Mouse (Mus musculus) MEL (cell line): Measurements from ENCODE around the gene Lcn9.

ENCODE experiments used
- CHD2 ChIP-seq: IDR thresholded peaks from 2 replicates; pipeline ENCODE4 v1.6.1; 2011; ENCODE audit warnings: low read length, improper control_type of control experiment
- CTCF ChIP-seq, 3 experiments: IDR thresholded peaks in 2 of 3; conservative IDR thresholded peaks in 1 of 3; 2 replicates each; pipeline ENCODE4 v1.5.1; 2011 to 2012; ENCODE audit warnings: low read length in 3 of 3, low read depth in 2 of 3, mild to moderate bottlenecking in 2 of 3, improper control_type of control experiment in 1 of 3, inconsistent platforms in 1 of 3, mixed read lengths in 1 of 3, moderate library complexity in 1 of 3; ENCODE audit not compliant: control insufficient read depth in 1 of 3, insufficient read depth in 1 of 3, poor library complexity in 1 of 3, severe bottlenecking in 1 of 3
- EP300 ChIP-seq, 2 experiments: IDR thresholded peaks; 2 replicates each; pipeline ENCODE4 v1.6.1; 2011; ENCODE audit warnings: improper control_type of control experiment in 2 of 2, low read length in 2 of 2, low read depth in 1 of 2, mild to moderate bottlenecking in 1 of 2
- HCFC1 ChIP-seq: IDR thresholded peaks from 2 replicates; pipeline ENCODE4 v1.6.1; 2012; ENCODE audit warnings: low read depth, mild to moderate bottlenecking, inconsistent platforms, low read length, improper control_type of control experiment, moderate library complexity
- MAX ChIP-seq: IDR thresholded peaks from 2 replicates; pipeline ENCODE4 v1.6.1; 2011; ENCODE audit warnings: low read length, improper control_type of control experiment
- MYC ChIP-seq: IDR thresholded peaks from 2 replicates; pipeline ENCODE4 v1.6.1; 2011; ENCODE audit warnings: low read depth, mild to moderate bottlenecking, low read length, improper control_type of control experiment, moderate library complexity
- NELFE ChIP-seq: IDR thresholded peaks from 2 replicates; pipeline ENCODE4 v1.6.1; 2011; ENCODE audit warnings: low read depth, low read length, improper control_type of control experiment
- NRF1 ChIP-seq: IDR thresholded peaks from 2 replicates; pipeline ENCODE4 v1.6.1; 2014; ENCODE audit warnings: low read depth, mild to moderate bottlenecking, inconsistent platforms, low read length, improper control_type of control experiment, moderate library complexity; ENCODE audit not compliant: poor library complexity, insufficient read depth, severe bottlenecking
- POLR2A ChIP-seq, 2 experiments: IDR thresholded peaks; 2 replicates each; pipeline ENCODE4 v1.6.1; 2011 to 2012; ENCODE audit warnings: low read length in 2 of 2, mild to moderate bottlenecking in 2 of 2, control low read depth in 1 of 2, improper control_type of control experiment in 1 of 2, low read depth in 1 of 2, moderate library complexity in 1 of 2; ENCODE audit not compliant: control insufficient read depth in 1 of 2, insufficient read depth in 1 of 2, poor library complexity in 1 of 2
- POLR2AphosphoS2 ChIP-seq: IDR thresholded peaks from 2 replicates; pipeline ENCODE4 v1.6.1; 2011; ENCODE audit warnings: low read length, improper control_type of control experiment
- TCF12 ChIP-seq: IDR thresholded peaks from 2 replicates; pipeline ENCODE4 v1.6.1; 2014; ENCODE audit warnings: low read depth, mild to moderate bottlenecking, inconsistent platforms, low read length, improper control_type of control experiment, moderate library complexity
- ZNF384 ChIP-seq: IDR thresholded peaks from 2 replicates; pipeline ENCODE4 v1.6.1; 2012; ENCODE audit warnings: low read depth, mild to moderate bottlenecking, inconsistent platforms, low read length, improper control_type of control experiment

GRCm38 (mm10) chr2:25824751-25825150 is 1.8 kb downstream of the Lcn9 start:
- no peak for TF ChIP-seq CHD2
- no peak for TF ChIP-seq POLR2AphosphoS2
- no peak for TF ChIP-seq ZNF384
- TF ChIP-seq CTCF (IDR thresholded peaks at IDR 0.05 in 2 of 3, conservative IDR thresholded peaks at IDR 0.05 in 1 of 3; ENCODE audit: control insufficient read depth in 1 of 3, insufficient read depth in 1 of 3, low read depth in 2 of 3, low read length in 3 of 3, poor library complexity in 1 of 3, severe bottlenecking in 1 of 3): no peak
- TF ChIP-seq POLR2A (IDR thresholded peaks at IDR 0.05; ENCODE audit: control insufficient read depth in 1 of 2, insufficient read depth in 1 of 2, low read depth in 1 of 2, low read length in 2 of 2, poor library complexity in 1 of 2): no peak
- TF ChIP-seq TCF12: no peak
- no peak for TF ChIP-seq NELFE
- TF ChIP-seq MAX: no peak
- TF ChIP-seq NRF1: no peak
- no peak for TF ChIP-seq HCFC1
- TF ChIP-seq EP300 (IDR thresholded peaks at IDR 0.05; ENCODE audit: low read depth in 1 of 2, low read length in 2 of 2): no peak
- no peak for TF ChIP-seq MYC
